Mouse (Mus musculus) limb, embryonic 11.5 days (tissue): ENCODE results near the gene Mreg. TPM values are rescaled to one million over a fixed set of nuclear protein-coding genes. Genes with fewer than 3 reads are reported as not detected.

Experiments used
- ATAC-seq: fragments of 200-750 bp; cut with Nextera tagmentation; 2 replicates; pipeline ENCODE4 v1.8.0; 2017; ENCODE audit warnings: low read depth; ENCODE audit not compliant: insufficient number of reproducible peaks, low FRiP score, low TSS enrichment
- DNase-seq: peaks from one replicate; pipeline ENCODE4 v3.0.0-alpha.2; 2015; ENCODE audit warnings: low spot score
- H3K27ac ChIP-seq: fragments of 300-500 bp; sonication (generic); replicated peaks from 2 replicates; pipeline ENCODE4 v1.5.1; 2014; ENCODE audit warnings: low read depth, mild to moderate bottlenecking, low read length
- H3K27me3 ChIP-seq: fragments of 300-500 bp; sonication (generic); 2 replicates; pipeline ENCODE4 v1.6.1; 2014; ENCODE audit warnings: mild to moderate bottlenecking, low read length, mixed read lengths; ENCODE audit not compliant: control insufficient read depth, insufficient read depth
- H3K36me3 ChIP-seq: fragments of 300-500 bp; sonication (generic); 2 replicates; pipeline ENCODE4 v1.6.1; 2014; ENCODE audit warnings: mild to moderate bottlenecking, low read length, moderate library complexity, mixed read lengths; ENCODE audit not compliant: control insufficient read depth, insufficient read depth
- H3K4me1 ChIP-seq: fragments of 300-500 bp; sonication (generic); 2 replicates; pipeline ENCODE4 v1.6.1; 2014; ENCODE audit warnings: low read length, mixed read lengths; ENCODE audit not compliant: control insufficient read depth, insufficient read depth
- H3K4me2 ChIP-seq: fragments of 300-500 bp; sonication (generic); 2 replicates; pipeline ENCODE4 v1.6.1; 2014; ENCODE audit warnings: low read depth, mild to moderate bottlenecking, moderate library complexity; ENCODE audit not compliant: severe bottlenecking
- H3K4me3 ChIP-seq: fragments of 300-500 bp; sonication (generic); 2 replicates; pipeline ENCODE4 v1.5.1; 2014; ENCODE audit warnings: low read depth, low read length
- H3K9ac ChIP-seq: fragments of 300-500 bp; sonication (generic); 2 replicates; pipeline ENCODE4 v1.6.1; 2014; ENCODE audit warnings: mild to moderate bottlenecking, low read length
- H3K9me3 ChIP-seq: fragments of 300-500 bp; sonication (generic); 2 replicates; pipeline ENCODE4 v1.6.1; 2016; ENCODE audit warnings: low read length; ENCODE audit not compliant: control insufficient read depth
- WGBS: fragments of 180-500 bp; shearing (Covaris S2); extraction: QIAGEN DNeasy Blood & Tissue Kit; methylation state at CpG from one replicate; pipeline ENCODE4 v1.1.7; 2014; 5-methylcytosine and 5-hydroxymethylcytosine counted together
- polyA plus RNA-seq: library from polyadenylated mRNA; unstranded; fragments of >200 nt; fragmentation: Nextera tagmentation; extraction: Ambion mirVana; gene quantifications from 2 replicates; pipeline ENCODE4 v1.2.1, GENCODE M21; 2014

Gene Mreg
- polyA plus RNA-seq, 1 experiment from 2014 or later, result 4.2 TPM

- Histone ChIP-seq H3K4me1 (no peaks in the 10 kb centered on the region), H3K4me3 (no peak overlapping the region), H3K36me3 (no peaks in the 10 kb centered on the region), H3K9me3 (no peaks in the 10 kb centered on the region), H3K27me3 (no peaks in the 10 kb centered on the region), H3K27ac (no peak overlapping the region), H3K4me2 (no peak overlapping the region), H3K9ac (no peak overlapping the region)
- ATAC-seq (no peak), DNase-seq (no peak)
- WGBS, result 87% methylated on average over 7 of the region's 7 CpGs
Observed at GRCm38 (mm10) chr1:72160321-72160720, 51.8 kb downstream of the Mreg start.

GRCm38 (mm10) chr1:72145041-72145440, 67.1 kb downstream of the Mreg start:
- Histone ChIP-seq H3K4me2 (no peak overlapping the region), H3K9ac (no peak overlapping the region), H3K9me3 (no peaks in the 10 kb centered on the region), H3K36me3 (no peaks in the 10 kb centered on the region), H3K27ac (no peak overlapping the region), H3K4me1 (no peaks in the 10 kb centered on the region), H3K4me3 (no peak overlapping the region), H3K27me3 (no peaks in the 10 kb centered on the region)
- no peak for DNase-seq
- no peak for ATAC-seq

GRCm38 (mm10) chr1:72144426-72144825, 67.7 kb downstream of the Mreg start:
- H3K27me3 ChIP-seq, result no peaks in the 10 kb centered on the region
- ATAC-seq, result no peak
- H3K9ac ChIP-seq, result no peak overlapping the region
- no peaks in the 10 kb centered on the region for H3K4me1 ChIP-seq
- no peak for DNase-seq
- no peak overlapping the region for H3K4me3 ChIP-seq
- no peak overlapping the region for H3K4me2 ChIP-seq
- WGBS, result 89% methylated on average over 4 of the region's 4 CpGs
- H3K27ac ChIP-seq, result no peak overlapping the region
- H3K9me3 ChIP-seq, result no peaks in the 10 kb centered on the region
- no peaks in the 10 kb centered on the region for H3K36me3 ChIP-seq

DNA sequence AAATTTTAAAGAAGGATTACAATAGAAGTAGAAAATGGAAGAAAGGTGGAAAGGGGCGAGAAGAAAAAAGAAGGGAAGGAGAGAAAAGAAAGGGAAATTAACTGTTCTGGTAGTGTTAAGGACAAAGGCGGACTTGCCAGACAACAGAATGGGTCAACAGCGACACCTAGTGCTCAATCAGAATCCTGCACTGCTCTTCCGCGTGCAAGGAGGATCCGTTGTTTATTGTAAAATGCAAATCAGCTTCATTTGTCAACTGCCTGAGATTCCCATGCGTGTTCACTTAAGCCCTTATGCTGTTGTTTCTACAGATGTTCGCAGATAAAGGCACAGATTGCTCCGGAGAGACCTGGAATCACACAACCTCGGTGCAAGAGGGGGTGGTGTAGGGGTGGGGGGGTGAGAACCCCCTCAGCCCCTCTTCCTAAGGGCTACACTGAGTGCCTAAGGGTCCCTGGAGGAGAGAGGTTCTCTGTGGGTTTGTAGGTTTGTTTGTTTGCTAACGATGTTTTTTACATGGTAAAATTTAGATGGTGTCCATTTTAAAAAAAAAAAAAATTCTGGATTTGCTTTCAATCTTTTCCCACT, 70.1 kb downstream of the Mreg start:
- no peaks in the 10 kb centered on the region for H3K9me3 ChIP-seq
- peak; percentile 86 for DNase-seq
- peak overlapping the region; percentile 41 for H3K9ac ChIP-seq
- ATAC-seq, result no peak
- no peak overlapping the region for H3K27ac ChIP-seq
- WGBS, result 6% methylated on average over 11 of the region's 11 CpGs
- peak overlapping the region; percentile 42 for H3K4me2 ChIP-seq
- peak overlapping the region; percentile 15; the same call in 1 of the 2 replicates for H3K4me3 ChIP-seq
- H3K36me3 ChIP-seq, result no peaks in the 10 kb centered on the region
- H3K4me1 ChIP-seq, result no peaks in the 10 kb centered on the region
- no peaks in the 10 kb centered on the region for H3K27me3 ChIP-seq

DNA sequence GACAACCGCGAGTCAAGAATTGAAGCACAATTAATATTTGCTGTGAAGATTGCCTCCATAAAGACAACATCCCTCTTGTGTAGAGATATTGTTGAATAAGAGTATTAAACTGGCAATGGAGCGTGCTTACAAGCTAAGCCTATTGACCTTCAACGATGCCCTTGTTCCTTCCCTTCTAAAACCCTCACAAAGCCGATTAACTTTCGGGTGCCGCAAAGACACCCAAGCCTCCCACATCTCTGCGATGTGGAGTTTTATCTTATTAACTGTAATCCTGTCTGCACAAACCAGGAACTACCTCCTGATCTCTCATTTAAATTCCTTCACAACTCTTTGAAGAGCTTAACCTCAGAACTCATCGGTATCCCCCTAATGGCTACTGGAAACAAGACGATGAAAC, 76.0 kb downstream of the Mreg start:
- Histone ChIP-seq H3K27me3 (no peaks in the 10 kb centered on the region), H3K4me2 (no peak overlapping the region), H3K9me3 (no peaks in the 10 kb centered on the region; the same call in 1 of the 2 replicates), H3K9ac (no peak overlapping the region), H3K27ac (no peak overlapping the region), H3K4me3 (no peak overlapping the region), H3K4me1 (no peaks in the 10 kb centered on the region), H3K36me3 (no peaks in the 10 kb centered on the region)
- 95% methylated on average over 10 of the region's 10 CpGs for WGBS
- DNase-seq (no peak), ATAC-seq (no peak)

- DNase-seq, result no peak
- no peak for ATAC-seq
- H3K4me2 ChIP-seq, result no peak overlapping the region
- H3K4me3 ChIP-seq, result no peak overlapping the region
- no peaks in the 10 kb centered on the region; the same call in 1 of the 2 replicates for H3K9me3 ChIP-seq
- no peaks in the 10 kb centered on the region for H3K36me3 ChIP-seq
- H3K27me3 ChIP-seq, result no peaks in the 10 kb centered on the region
- no peak overlapping the region for H3K9ac ChIP-seq
- no peak overlapping the region for H3K27ac ChIP-seq
- WGBS, result 62% methylated on average over 1 of the region's 1 CpGs
- H3K4me1 ChIP-seq, result no peaks in the 10 kb centered on the region
Observed at GRCm38 (mm10) chr1:72134534-72134933, 77.6 kb downstream of the Mreg start.

GRCm38 (mm10) chr1:72123434-72124297, 88.4 kb downstream of the Mreg start:
- ATAC-seq, result peak; percentile 62
- 35% methylated on average over 23 of the region's 23 CpGs for WGBS
- Histone ChIP-seq H3K36me3 (no peaks in the 10 kb centered on the region), H3K4me2 (no peak overlapping the region), H3K4me1 (no peaks in the 10 kb centered on the region), H3K9me3 (no peaks in the 10 kb centered on the region), H3K4me3 (no peak overlapping the region), H3K27me3 (no peaks in the 10 kb centered on the region), H3K27ac (no peak overlapping the region), H3K9ac (no peak overlapping the region)
- peak; percentile 97 for DNase-seq

- no peak overlapping the region for H3K9ac ChIP-seq
- H3K4me2 ChIP-seq, result no peak overlapping the region
- no peak for DNase-seq
- 87% methylated on average over 17 of the region's 17 CpGs for WGBS
- H3K36me3 ChIP-seq, result no peaks in the 10 kb centered on the region
- no peak overlapping the region for H3K27ac ChIP-seq
- H3K4me1 ChIP-seq, result no peaks in the 10 kb centered on the region
- no peaks in the 10 kb centered on the region for H3K9me3 ChIP-seq
- no peaks in the 10 kb centered on the region for H3K27me3 ChIP-seq
- ATAC-seq, result no peak
- no peak overlapping the region for H3K4me3 ChIP-seq
Observed at GRCm38 (mm10) chr1:72121608-72122185, 90.4 kb downstream of the Mreg start.
